Mouse (Mus musculus): ENCODE results near the gene Mettl7a1. TPM values are rescaled to one million over a fixed set of nuclear protein-coding genes. Genes with fewer than 3 reads are reported as not detected.
"Not testable (repeated sequence)": the region's sequence is repeated elsewhere in the genome, so short reads cannot be mapped to it uniquely, and the experiment has no call there.

The Mettl7a1 gene
- polyA plus RNA-seq, 1 experiment from 2014 or later: 19.0 TPM

DNA sequence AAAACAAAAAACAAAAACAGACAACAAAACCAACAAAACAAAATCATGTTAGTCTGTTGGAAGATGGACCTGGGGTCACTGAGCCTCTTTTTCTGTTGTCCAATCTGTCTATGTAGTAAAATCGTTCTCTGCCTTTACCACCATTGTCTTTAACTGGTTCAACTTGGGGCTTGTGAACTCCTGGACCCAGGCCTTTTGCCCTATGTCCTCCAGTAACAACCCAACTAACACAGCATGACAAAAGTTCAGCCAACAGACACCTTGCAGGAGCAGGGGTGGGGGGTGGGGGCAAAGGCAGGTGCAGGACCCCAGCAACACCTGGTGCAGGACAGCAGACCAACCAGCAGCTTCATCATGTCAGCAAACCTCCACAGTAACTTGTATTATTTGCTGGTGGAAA lies 15.9 kb downstream of the Mettl7a1 start:
- H3K27ac ChIP-seq (ENCODE audit: low read length): no peak overlapping the region
- WGBS: 79% methylated on average over 1 of the region's 1 CpGs
- no peaks in the 10 kb centered on the region for H3K9me3 ChIP-seq (ENCODE audit: low read length)
- H3K4me3 ChIP-seq (ENCODE audit: low read length): no peak overlapping the region
- no peak overlapping the region for H3K9ac ChIP-seq (replicated peaks; ENCODE audit: low read length)
- no peaks in the 10 kb centered on the region for H3K4me1 ChIP-seq (ENCODE audit: insufficient read depth, low read length)
- H3K36me3 ChIP-seq (ENCODE audit: insufficient read depth, low read length): no peaks in the 10 kb centered on the region
- no peak overlapping the region for H3K4me2 ChIP-seq (replicated peaks; ENCODE audit: low read depth, low read length)
- no peaks in the 10 kb centered on the region for H3K27me3 ChIP-seq (ENCODE audit: insufficient read depth, low read length)
- no peak for ATAC-seq (ENCODE audit: low FRiP score, low TSS enrichment)

DNA sequence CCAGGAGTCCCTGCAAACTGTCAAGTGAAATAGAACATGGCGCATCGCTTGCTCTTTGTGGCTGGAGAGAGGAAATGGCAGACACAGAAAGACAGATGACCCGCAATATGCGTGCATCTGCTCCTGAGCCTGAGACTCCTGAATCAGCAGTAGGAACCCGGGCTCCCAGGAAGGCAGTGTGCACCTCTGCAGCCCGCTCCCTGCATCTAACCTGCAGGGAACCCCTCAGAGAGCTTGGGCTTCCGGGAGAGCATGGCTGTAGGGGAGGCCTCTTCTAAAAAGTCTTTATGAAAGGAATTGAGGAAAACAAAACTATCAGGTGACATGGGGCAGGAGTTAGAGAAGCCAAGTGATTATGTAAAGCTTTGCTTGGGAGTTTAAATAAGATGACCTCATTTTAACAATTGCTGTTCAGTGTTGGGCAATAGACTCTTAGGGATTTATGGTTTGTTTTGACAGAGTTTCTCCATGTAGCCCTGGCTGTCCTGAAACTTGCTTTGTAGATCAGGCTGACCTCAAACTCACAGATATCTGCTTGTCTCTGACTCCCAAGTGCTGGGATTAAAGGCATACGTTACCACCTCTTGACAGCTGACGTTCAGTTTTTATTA lies 16.5 kb downstream of the Mettl7a1 start:
- Histone ChIP-seq H3K9me3 (ENCODE audit: low read length) (no peaks in the 10 kb centered on the region), H3K36me3 (ENCODE audit: insufficient read depth, low read length) (no peaks in the 10 kb centered on the region), H3K4me3 (ENCODE audit: low read length) (no peak overlapping the region), H3K27me3 (ENCODE audit: insufficient read depth, low read length) (no peaks in the 10 kb centered on the region), H3K27ac (ENCODE audit: low read length) (no peak overlapping the region), H3K4me2 (replicated peaks; ENCODE audit: low read depth, low read length) (no peak overlapping the region), H3K9ac (replicated peaks; ENCODE audit: low read length) (no peak overlapping the region), H3K4me1 (ENCODE audit: insufficient read depth, low read length) (no peaks in the 10 kb centered on the region)
- no peak for ATAC-seq (ENCODE audit: low FRiP score, low TSS enrichment)
- WGBS: 63% methylated on average over 9 of the region's 9 CpGs

DNA sequence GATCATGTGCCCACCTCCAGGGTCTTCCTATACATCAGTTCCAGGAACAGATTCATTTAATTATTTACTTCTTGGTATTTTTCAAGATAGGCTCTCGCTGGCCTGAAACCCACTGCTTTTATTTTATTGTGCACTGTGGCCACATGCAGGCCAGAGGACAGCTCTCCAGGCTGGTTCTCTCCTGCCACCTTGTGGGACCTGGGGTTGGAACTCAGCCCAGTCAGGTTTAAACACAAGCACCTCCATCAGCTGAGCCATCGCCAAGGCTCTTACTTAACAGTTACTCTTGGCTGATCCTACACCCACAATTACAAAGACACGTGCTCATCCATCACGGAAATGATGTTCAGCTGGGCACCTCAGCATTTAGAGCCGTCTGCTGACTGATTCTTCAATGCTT lies 17.2 kb downstream of the Mettl7a1 start:
- no peaks in the 10 kb centered on the region for H3K36me3 ChIP-seq (ENCODE audit: insufficient read depth, low read length)
- 49% methylated on average over 5 of the region's 5 CpGs for WGBS
- H3K9ac ChIP-seq (replicated peaks; ENCODE audit: low read length): no peak overlapping the region
- H3K9me3 ChIP-seq (ENCODE audit: low read length): no peaks in the 10 kb centered on the region
- H3K27me3 ChIP-seq (ENCODE audit: insufficient read depth, low read length): no peaks in the 10 kb centered on the region
- no peak overlapping the region for H3K27ac ChIP-seq (ENCODE audit: low read length)
- no peak overlapping the region for H3K4me2 ChIP-seq (replicated peaks; ENCODE audit: low read depth, low read length)
- H3K4me1 ChIP-seq (ENCODE audit: insufficient read depth, low read length): no peaks in the 10 kb centered on the region
- ATAC-seq (ENCODE audit: low FRiP score, low TSS enrichment): no peak
- no peak overlapping the region for H3K4me3 ChIP-seq (ENCODE audit: low read length)

DNA sequence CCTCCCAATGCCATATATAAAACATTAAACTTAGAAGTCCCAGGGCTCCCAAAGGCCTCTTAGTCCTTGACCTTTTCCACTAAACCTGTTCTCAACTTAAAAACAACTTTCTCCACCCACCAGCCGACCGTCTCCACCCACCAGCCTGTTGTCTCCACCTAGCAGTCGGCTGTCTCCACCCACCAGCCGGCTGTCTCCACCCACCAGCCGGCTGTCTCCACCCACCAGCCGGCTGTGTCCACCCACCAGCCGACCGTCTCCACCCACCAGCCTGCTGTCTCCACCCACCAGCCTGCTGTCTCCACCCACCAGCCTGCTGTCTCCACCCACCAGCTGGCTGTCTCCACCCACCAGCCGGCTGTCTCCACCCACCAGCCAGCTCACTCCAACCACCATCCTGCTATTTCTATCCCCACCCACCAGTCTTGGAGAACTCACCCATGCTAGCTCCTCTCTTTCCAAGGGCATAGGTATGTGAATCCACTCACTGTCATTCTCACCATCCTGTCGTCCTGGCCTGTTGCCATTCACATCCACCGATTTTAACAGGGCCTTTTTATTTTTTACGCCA lies 20.2 kb downstream of the Mettl7a1 start:
- WGBS: 75% methylated on average over 12 of the region's 12 CpGs
- no peak overlapping the region for H3K4me2 ChIP-seq (replicated peaks; ENCODE audit: low read depth, low read length)

DNA sequence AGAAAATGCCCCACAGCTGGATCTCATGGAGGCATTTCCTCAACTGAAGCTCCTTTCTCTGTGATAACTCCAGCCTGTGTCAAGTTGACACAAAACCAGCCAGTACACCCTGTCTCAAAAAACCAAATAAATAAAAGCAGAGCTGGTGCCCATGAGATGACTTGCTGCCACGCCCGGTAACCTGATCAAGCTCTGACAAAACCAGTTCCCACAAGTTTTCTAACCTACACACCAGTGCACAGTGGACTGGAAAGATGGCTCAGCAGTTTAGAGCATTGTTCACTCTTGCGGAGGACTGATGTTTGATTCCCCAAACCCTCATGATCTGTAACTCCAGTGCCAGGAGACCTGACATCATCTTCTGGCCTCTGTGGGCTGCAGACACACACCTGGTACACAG lies 21.3 kb downstream of the Mettl7a1 start:
- ATAC-seq (ENCODE audit: low FRiP score, low TSS enrichment): no peak
- H3K4me3 ChIP-seq (ENCODE audit: low read length): no peak overlapping the region
- no peak overlapping the region for H3K27ac ChIP-seq (ENCODE audit: low read length)
- no peaks in the 10 kb centered on the region for H3K4me1 ChIP-seq (ENCODE audit: insufficient read depth, low read length)
- H3K27me3 ChIP-seq (ENCODE audit: insufficient read depth, low read length): no peaks in the 10 kb centered on the region
- no peak overlapping the region for H3K9ac ChIP-seq (replicated peaks; ENCODE audit: low read length)
- WGBS: 52% methylated on average over 3 of the region's 3 CpGs
- H3K36me3 ChIP-seq (ENCODE audit: insufficient read depth, low read length): no peaks in the 10 kb centered on the region
- H3K4me2 ChIP-seq (replicated peaks; ENCODE audit: low read depth, low read length): no peak overlapping the region
- H3K9me3 ChIP-seq (ENCODE audit: low read length): no peaks in the 10 kb centered on the region

More for the DNA sequence above, 20.2 kb downstream of the Mettl7a1 start:
- H3K27me3 ChIP-seq (ENCODE audit: insufficient read depth, low read length): no peaks in the 10 kb centered on the region
- no peak overlapping the region for H3K27ac ChIP-seq (ENCODE audit: low read length)
- no peaks in the 10 kb centered on the region for H3K4me1 ChIP-seq (ENCODE audit: insufficient read depth, low read length)
- H3K4me3 ChIP-seq (ENCODE audit: low read length): no peak overlapping the region
- no peak overlapping the region for H3K9ac ChIP-seq (replicated peaks; ENCODE audit: low read length)
- H3K36me3 ChIP-seq (ENCODE audit: insufficient read depth, low read length): no peaks in the 10 kb centered on the region
- no peaks in the 10 kb centered on the region for H3K9me3 ChIP-seq (ENCODE audit: low read length)
- no peak for ATAC-seq (ENCODE audit: low FRiP score, low TSS enrichment)

DNA sequence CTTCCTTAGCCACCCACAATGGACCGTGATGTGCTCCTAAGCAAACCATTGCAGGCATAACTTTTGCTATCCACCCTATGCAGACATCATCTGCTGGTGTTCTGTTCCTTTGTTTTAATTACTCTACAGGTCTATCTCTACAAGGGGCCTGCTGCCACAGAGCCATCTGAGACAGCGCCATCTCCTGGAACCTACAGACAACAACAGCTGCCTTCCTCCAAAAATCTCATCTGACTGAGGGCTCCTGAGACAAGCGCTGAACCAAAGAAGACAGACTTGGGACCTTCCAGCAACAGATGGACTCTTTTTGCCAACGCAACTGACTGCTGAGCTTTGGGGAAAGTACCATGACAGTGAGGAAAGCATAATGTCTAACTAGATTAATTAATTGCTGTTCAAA lies 24.1 kb downstream of the Mettl7a1 start:
- not testable (repeated sequence) for H3K27me3 ChIP-seq (ENCODE audit: insufficient read depth, low read length); ATAC-seq (ENCODE audit: low FRiP score, low TSS enrichment); H3K36me3 ChIP-seq (ENCODE audit: insufficient read depth, low read length); H3K9ac ChIP-seq (replicated peaks; ENCODE audit: low read length); H3K4me3 ChIP-seq (ENCODE audit: low read length); H3K27ac ChIP-seq (ENCODE audit: low read length); H3K9me3 ChIP-seq (ENCODE audit: low read length); H3K4me1 ChIP-seq (ENCODE audit: insufficient read depth, low read length); H3K4me2 ChIP-seq (replicated peaks; ENCODE audit: low read depth, low read length)
- 70% methylated on average over 3 of the region's 4 CpGs for WGBS

DNA sequence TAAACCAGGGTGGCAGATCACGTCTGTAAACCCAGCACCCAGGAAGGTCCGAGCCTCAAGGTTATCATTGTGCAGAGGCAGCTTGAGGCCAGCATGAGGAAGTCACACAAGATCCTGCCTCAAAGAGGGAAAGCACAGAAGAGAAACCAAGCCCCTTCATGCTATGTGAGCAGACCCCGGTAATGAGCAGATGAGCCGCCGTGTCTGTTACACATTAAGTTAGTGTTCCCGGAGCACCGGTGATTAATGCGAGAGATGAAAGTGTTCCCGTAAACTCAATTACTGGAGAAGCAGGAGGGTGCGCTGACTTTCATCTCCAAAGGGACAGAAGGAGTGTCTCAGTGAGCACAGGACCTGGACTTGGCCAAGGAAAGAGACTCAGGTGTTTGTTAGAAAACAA lies 25.4 kb downstream of the Mettl7a1 start:
- not testable (repeated sequence) for H3K4me3 ChIP-seq (ENCODE audit: low read length); H3K9me3 ChIP-seq (ENCODE audit: low read length); H3K4me1 ChIP-seq (ENCODE audit: insufficient read depth, low read length); H3K27me3 ChIP-seq (ENCODE audit: insufficient read depth, low read length); H3K36me3 ChIP-seq (ENCODE audit: insufficient read depth, low read length); H3K4me2 ChIP-seq (replicated peaks; ENCODE audit: low read depth, low read length); H3K9ac ChIP-seq (replicated peaks; ENCODE audit: low read length); H3K27ac ChIP-seq (ENCODE audit: low read length)
- 23% methylated on average over 10 of the region's 10 CpGs for WGBS
- peak; percentile 70 for ATAC-seq (ENCODE audit: low FRiP score, low TSS enrichment)

DNA sequence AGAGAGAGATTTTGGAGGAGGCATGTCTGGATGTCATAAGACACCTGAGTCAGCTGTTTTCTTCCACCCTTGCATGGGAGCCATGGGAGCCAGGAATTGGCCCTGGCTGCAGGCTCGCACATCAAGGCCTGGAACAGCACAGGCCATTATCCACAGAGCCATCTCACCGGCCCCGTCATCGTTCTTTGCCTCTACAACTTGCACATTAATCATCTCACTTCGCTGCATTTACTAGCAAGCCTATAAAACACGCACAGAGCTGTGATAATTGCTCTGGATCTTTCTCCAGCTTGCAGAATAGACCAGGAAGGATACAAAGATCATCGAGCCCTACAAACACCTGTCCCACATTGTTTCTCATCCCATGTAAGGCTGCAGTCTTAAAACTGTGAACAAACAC lies 26.8 kb downstream of the Mettl7a1 start:
- no peak for ATAC-seq (ENCODE audit: low FRiP score, low TSS enrichment)
- no peak overlapping the region for H3K4me3 ChIP-seq (ENCODE audit: low read length)
- WGBS: 37% methylated on average over 7 of the region's 7 CpGs

DNA sequence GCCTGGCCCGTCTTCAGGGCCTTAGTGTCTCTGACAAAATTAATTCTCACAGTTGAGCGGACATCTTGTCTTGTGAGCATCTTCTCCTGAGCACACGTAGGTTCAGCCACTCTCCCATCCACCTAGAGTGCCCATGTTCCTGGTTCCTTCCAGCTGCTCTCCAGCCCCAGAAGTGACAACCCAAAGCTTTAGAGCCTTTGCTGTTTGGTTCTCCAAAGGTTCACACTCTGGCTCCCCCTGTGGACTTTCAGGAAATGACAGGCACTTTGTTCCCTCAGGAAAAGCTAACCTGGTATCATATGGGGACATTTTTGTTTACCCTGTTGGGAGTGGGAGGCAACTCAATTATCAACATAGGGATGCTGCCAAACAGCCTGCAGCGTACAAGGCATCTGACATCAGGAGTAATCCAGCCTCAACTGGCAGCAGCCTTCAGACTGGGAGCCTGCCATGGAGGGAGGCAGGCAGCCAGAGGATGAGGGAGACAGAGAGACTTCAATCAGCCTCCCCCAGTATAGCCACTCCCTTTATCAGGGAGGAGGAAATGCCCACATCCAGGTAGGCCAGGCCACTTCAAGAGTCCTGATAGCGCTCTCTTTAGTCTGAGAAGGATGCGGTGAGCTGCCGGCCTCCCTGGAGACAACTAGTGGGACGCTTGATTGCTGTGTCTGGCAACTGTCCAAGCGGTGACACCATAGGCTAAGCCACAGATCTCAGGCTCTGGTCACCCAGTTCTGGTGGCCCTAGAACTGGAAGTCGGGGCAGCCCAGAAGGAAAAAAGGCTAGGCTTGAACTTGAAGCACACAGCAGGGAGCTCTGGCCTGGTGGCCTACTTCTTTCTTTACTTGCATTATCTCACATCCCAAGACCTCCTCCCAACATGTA lies 28.4 kb downstream of the Mettl7a1 start:
- WGBS: 47% methylated on average over 2 of the region's 10 CpGs
- H3K27ac ChIP-seq (ENCODE audit: low read length); H3K4me3 ChIP-seq (ENCODE audit: low read length); H3K36me3 ChIP-seq (ENCODE audit: insufficient read depth, low read length); H3K27me3 ChIP-seq (ENCODE audit: insufficient read depth, low read length); H3K9ac ChIP-seq (replicated peaks; ENCODE audit: low read length); ATAC-seq (ENCODE audit: low FRiP score, low TSS enrichment); H3K4me1 ChIP-seq (ENCODE audit: insufficient read depth, low read length); H3K4me2 ChIP-seq (replicated peaks; ENCODE audit: low read depth, low read length); H3K9me3 ChIP-seq (ENCODE audit: low read length): not testable (repeated sequence)

More for the DNA sequence above, 26.8 kb downstream of the Mettl7a1 start:
- H3K27ac ChIP-seq (ENCODE audit: low read length): no peak overlapping the region
- H3K9me3 ChIP-seq (ENCODE audit: low read length): no peaks in the 10 kb centered on the region
- no peaks in the 10 kb centered on the region for H3K4me1 ChIP-seq (ENCODE audit: insufficient read depth, low read length)
- H3K4me2 ChIP-seq (replicated peaks; ENCODE audit: low read depth, low read length): no peak overlapping the region
- H3K27me3 ChIP-seq (ENCODE audit: insufficient read depth, low read length): no peaks in the 10 kb centered on the region
- H3K9ac ChIP-seq (replicated peaks; ENCODE audit: low read length): no peak overlapping the region
- H3K36me3 ChIP-seq (ENCODE audit: insufficient read depth, low read length): no peaks in the 10 kb centered on the region

DNA sequence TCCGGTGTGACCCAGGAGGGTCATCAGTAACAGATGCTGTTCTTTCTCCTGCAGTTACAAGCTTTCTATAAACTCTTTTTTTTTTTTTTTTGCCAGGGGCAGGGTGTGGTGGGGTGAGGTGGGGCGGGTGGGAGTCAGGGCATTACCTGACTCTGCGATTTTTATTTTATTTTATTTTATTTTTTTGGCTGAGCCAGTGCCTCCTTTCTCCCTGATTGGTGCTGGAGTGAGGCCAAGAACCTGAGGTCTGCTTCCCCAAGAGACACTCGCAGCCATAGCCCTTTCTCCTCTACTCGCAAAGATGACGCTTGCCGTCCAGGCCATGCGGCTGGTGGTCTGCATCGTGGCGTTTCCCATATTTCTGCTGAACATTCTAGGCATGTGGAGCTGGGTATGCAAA lies 30.7 kb downstream of the Mettl7a1 start, which contains the start of gene Mettl7a3:
Mettl7a3 (plus strand) TSS at position 301 of the 400 bp plus-strand sequence.
- 77% methylated on average over 10 of the region's 10 CpGs for WGBS
- no peak for ATAC-seq (ENCODE audit: low FRiP score, low TSS enrichment)
- Histone ChIP-seq H3K4me2 (replicated peaks; ENCODE audit: low read depth, low read length) (no peak within 1 kb of the TSS), H3K27ac (ENCODE audit: low read length) (no peak within 1 kb of the TSS), H3K36me3 (ENCODE audit: insufficient read depth, low read length) (no peaks in the 10 kb centered on the region), H3K27me3 (ENCODE audit: insufficient read depth, low read length) (no peaks in the 10 kb centered on the region), H3K4me1 (ENCODE audit: insufficient read depth, low read length) (no peaks in the 10 kb centered on the region), H3K9ac (replicated peaks; ENCODE audit: low read length) (no peak within 1 kb of the TSS), H3K9me3 (ENCODE audit: low read length) (no peaks in the 10 kb centered on the region), H3K4me3 (ENCODE audit: low read length) (no peak within 1 kb of the TSS)

Measured in kidney, embryonic 16.5 days (tissue).